Mouse (Mus musculus): Measurements from ENCODE around the gene Zdhhc5.
"Not testable (repeated sequence)": the region's sequence is repeated elsewhere in the genome, so short reads cannot be mapped to it uniquely, and the experiment has no call there.

Zdhhc5 gene

GRCm38 (mm10) chr2:84735346-84735920, 20.5 kb upstream of the Zdhhc5 start:
- no peak for DNase-seq (ENCODE audit: inconsistent age in 2 of 2, low spot score in 1 of 2)

GRCm38 (mm10) chr2:84734919-84735318, 19.9 kb upstream of the Zdhhc5 start:
- DNase-seq (ENCODE audit: inconsistent age in 2 of 2, low spot score in 1 of 2) = no peak

GRCm38 (mm10) chr2:84734351-84734864, 19.4 kb upstream of the Zdhhc5 start:
- DNase-seq (ENCODE audit: inconsistent age in 2 of 2, low spot score in 1 of 2) = peak in 1 of 2 experiments; percentile 57

GRCm38 (mm10) chr2:84733579-84734300, 18.8 kb upstream of the Zdhhc5 start, which contains the start of gene Ypel4:
Ypel4 (plus strand) TSS chr2:84734058.
- DNase-seq (ENCODE audit: inconsistent age in 2 of 2, low spot score in 1 of 2) = peak; percentile 75 to 90

GRCm38 (mm10) chr2:84732394-84732793, 17.4 kb upstream of the Zdhhc5 start:
- no peak for DNase-seq (ENCODE audit: inconsistent age in 2 of 2, low spot score in 1 of 2)

- DNase-seq (ENCODE audit: inconsistent age in 2 of 2, low spot score in 1 of 2) = no peak
Observed at GRCm38 (mm10) chr2:84731206-84731605, 16.2 kb upstream of the Zdhhc5 start.

GRCm38 (mm10) chr2:84728191-84728590, 13.2 kb upstream of the Zdhhc5 start:
- not testable (repeated sequence) for DNase-seq (ENCODE audit: inconsistent age in 2 of 2, low spot score in 1 of 2)

- peak; percentile 97 to 98 for DNase-seq (ENCODE audit: inconsistent age in 2 of 2, low spot score in 1 of 2)
Observed at GRCm38 (mm10) chr2:84727172-84727858, 12.3 kb upstream of the Zdhhc5 start, which contains the start of gene Clp1. Clp1 (minus strand) TSS chr2:84727350.

- peak in 1 of 2 experiments; percentile 52 for DNase-seq (ENCODE audit: inconsistent age in 2 of 2, low spot score in 1 of 2)
Observed at GRCm38 (mm10) chr2:84726716-84727115, 11.7 kb upstream of the Zdhhc5 start.

GRCm38 (mm10) chr2:84725770-84726169, 10.8 kb upstream of the Zdhhc5 start:
- peak in 1 of 2 experiments; percentile 52 for DNase-seq (ENCODE audit: inconsistent age in 2 of 2, low spot score in 1 of 2)

- DNase-seq (ENCODE audit: inconsistent age in 2 of 2, low spot score in 1 of 2) = no peak
Observed at GRCm38 (mm10) chr2:84723856-84724255, 8.9 kb upstream of the Zdhhc5 start.

GRCm38 (mm10) chr2:84721182-84721581, 6.2 kb upstream of the Zdhhc5 start:
- DNase-seq (ENCODE audit: inconsistent age in 2 of 2, low spot score in 1 of 2) = no peak

- DNase-seq (ENCODE audit: inconsistent age in 2 of 2, low spot score in 1 of 2) = no peak
Observed at GRCm38 (mm10) chr2:84720718-84721117, 5.7 kb upstream of the Zdhhc5 start.

GRCm38 (mm10) chr2:84717357-84717756, 2.4 kb upstream of the Zdhhc5 start:
- peak in 1 of 2 experiments; percentile 55 for DNase-seq (ENCODE audit: inconsistent age in 2 of 2, low spot score in 1 of 2)

- peak in 1 of 2 experiments; percentile 78 for DNase-seq (ENCODE audit: inconsistent age in 2 of 2, low spot score in 1 of 2)
Observed at GRCm38 (mm10) chr2:84716423-84717355, 1.7 kb upstream of the Zdhhc5 start.

GRCm38 (mm10) chr2:84715562-84716361, 782 bp upstream of the Zdhhc5 start:
- DNase-seq (ENCODE audit: inconsistent age in 2 of 2, low spot score in 1 of 2) = peak; percentile 81 to 94

GRCm38 (mm10) chr2:84714422-84714810, 564 bp downstream of the Zdhhc5 start:
- no peak for DNase-seq (ENCODE audit: inconsistent age in 2 of 2, low spot score in 1 of 2)

GRCm38 (mm10) chr2:84711898-84712297, 3.1 kb downstream of the Zdhhc5 start:
- no peak for DNase-seq (ENCODE audit: inconsistent age in 2 of 2, low spot score in 1 of 2)

GRCm38 (mm10) chr2:84707523-84707922, 7.5 kb downstream of the Zdhhc5 start:
- DNase-seq (ENCODE audit: inconsistent age in 2 of 2, low spot score in 1 of 2) = no peak

- DNase-seq (ENCODE audit: inconsistent age in 2 of 2, low spot score in 1 of 2) = no peak
Observed at GRCm38 (mm10) chr2:84705295-84705694, 9.7 kb downstream of the Zdhhc5 start.
